Mouse (Mus musculus) E14TG2a.4 (cell line): ENCODE measurements around the gene Nt5dc3.

Source experiments
- H3K27me3 ChIP-seq: 2 replicates; pipeline ENCODE4 v1.6.1; 2014; ENCODE audit warnings: low read length, control low read depth; ENCODE audit not compliant: insufficient read depth
- H3K36me3 ChIP-seq: 2 replicates; pipeline ENCODE4 v1.6.1; 2014; ENCODE audit warnings: low read length, control low read depth; ENCODE audit not compliant: insufficient read depth
- H3K4me1 ChIP-seq: replicated peaks from 2 replicates; pipeline ENCODE4 v1.6.1; 2014; ENCODE audit warnings: low read depth, low read length, control low read depth
- H3K4me3 ChIP-seq: replicated peaks from 2 replicates; pipeline ENCODE4 v1.5.1; 2014; ENCODE audit warnings: mild to moderate bottlenecking, low read length
- H3K9me3 ChIP-seq: 2 replicates; pipeline ENCODE4 v1.6.1; 2014; ENCODE audit warnings: low read length, control low read depth
- CTCF ChIP-seq: conservative IDR thresholded peaks from 2 replicates; pipeline ENCODE4 v1.5.1; 2014; ENCODE audit warnings: low read length
- NANOG ChIP-seq: IDR thresholded peaks from 2 replicates; pipeline ENCODE4 v1.6.1; 2014; ENCODE audit warnings: borderline replicate concordance, low read length, mixed read lengths
- POU5F1 ChIP-seq: IDR thresholded peaks from 2 replicates; pipeline ENCODE4 v1.6.1; 2014; ENCODE audit warnings: low read length, borderline replicate concordance

Nt5dc3 gene

DNA sequence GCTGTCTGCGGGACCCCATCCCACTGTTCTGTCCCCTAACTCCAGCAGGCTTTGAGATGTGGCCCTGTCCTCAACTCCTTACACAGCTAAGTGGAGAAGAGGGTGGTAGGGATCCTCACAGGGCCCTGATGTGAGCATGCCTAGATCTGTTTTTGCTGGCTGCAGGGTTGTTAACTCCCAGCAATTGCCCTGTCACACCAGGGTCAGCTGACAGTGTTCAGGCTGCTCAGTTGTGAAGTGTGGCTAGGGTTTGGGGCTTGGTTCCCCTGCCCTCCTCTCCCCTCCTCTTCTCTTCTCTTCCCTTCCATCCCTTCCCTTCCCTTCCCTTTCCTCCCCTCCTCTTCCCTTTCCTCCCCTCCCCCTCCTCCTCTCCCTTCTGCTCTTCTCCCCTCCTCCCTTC lies 17.6 kb upstream of the Nt5dc3 start:
- peaks cover 25% of the 10 kb centered on the region for H3K4me1 ChIP-seq
- no peaks in the 10 kb centered on the region for H3K27me3 ChIP-seq
- no peaks in the 10 kb centered on the region for H3K36me3 ChIP-seq
- TF ChIP-seq NANOG = no peak
- no peak for TF ChIP-seq CTCF
- H3K4me3 ChIP-seq = no peak overlapping the region
- H3K9me3 ChIP-seq = peaks cover 4% of the 10 kb centered on the region; the same call in 1 of the 2 replicates

DNA sequence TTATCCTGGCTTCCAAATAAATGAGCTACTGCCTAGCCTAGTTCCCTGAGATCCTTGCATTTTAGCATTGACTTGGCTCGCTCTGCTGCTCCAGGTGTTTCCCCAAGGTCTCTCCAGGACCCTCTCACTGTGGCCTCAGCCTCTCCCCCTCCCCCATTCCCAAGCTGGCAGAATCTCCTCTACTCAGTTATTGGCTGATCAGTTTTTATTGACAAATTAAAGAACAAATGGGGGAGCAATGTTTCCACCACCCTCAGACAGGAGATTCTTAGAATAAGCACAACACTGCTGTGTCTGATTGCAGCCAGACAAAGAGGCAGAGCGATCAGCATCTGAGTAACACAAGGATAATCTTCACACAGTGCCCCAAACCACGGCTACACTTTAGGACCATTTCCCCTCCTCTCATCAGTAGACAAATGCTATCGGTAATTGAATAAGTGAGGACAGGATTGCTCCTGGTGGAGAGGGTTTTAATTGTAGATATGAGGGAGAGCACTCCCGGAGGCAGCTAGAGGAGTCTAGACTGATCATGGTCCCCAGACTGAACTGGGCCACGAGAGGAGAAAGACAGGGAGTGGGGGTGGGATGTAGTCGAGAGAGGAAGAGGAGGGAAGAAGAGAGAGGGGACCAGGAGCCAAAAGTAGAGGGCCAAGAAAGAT lies 17.0 kb upstream of the Nt5dc3 start:
- no peaks in the 10 kb centered on the region for H3K36me3 ChIP-seq
- H3K27me3 ChIP-seq = no peaks in the 10 kb centered on the region
- TF ChIP-seq NANOG (no peak), POU5F1 (no peak)
- H3K9me3 ChIP-seq = peaks cover 4% of the 10 kb centered on the region; the same call in 1 of the 2 replicates
- H3K4me1 ChIP-seq = peaks cover 25% of the 10 kb centered on the region
- no peak overlapping the region for H3K4me3 ChIP-seq

DNA sequence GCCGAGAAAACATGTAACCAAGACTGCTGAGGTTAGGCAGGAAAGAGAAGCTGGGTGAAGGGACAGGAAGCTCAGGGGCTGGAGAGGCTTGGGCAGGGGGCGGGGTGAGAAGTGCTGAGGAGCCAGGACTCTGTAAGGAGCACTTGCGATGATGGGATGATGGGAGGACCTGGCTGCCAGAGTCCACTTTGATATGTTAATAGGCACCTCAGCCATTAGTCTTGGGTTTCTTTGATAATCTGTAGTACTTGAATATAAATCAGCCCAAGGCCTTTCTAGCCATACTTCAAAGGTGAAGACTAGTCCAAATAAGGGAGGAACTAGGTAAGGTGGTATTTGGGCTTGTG lies 16.4 kb upstream of the Nt5dc3 start:
- Histone ChIP-seq H3K36me3 (no peaks in the 10 kb centered on the region), H3K9me3 (peaks cover 4% of the 10 kb centered on the region; the same call in 1 of the 2 replicates), H3K4me1 (peaks cover 25% of the 10 kb centered on the region), H3K27me3 (no peaks in the 10 kb centered on the region), H3K4me3 (no peak overlapping the region)
- TF ChIP-seq POU5F1 (no peak), NANOG (no peak), CTCF (no peak)

DNA sequence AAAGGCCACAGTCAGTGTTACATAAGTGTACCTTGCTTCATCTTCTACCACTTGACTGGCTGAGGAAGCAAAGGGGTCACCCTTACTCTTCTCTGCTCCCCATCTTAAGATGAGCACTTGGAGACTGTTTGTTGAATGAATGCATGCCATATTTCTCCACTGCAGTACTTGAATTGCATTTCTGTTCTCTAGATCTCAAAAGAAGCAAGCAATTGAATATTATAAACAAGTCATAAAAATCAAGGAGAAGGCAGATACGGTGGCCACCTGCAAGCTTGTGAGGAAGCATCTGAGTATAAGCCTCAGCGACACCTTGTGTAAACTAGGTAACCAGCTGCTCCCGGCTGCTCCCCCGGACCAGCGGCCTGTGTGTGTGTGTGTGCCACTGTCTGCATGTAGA lies 15.1 kb upstream of the Nt5dc3 start, which contains the start of gene Gm49358:
Gene Gm49358 (plus strand): TSS at position 301 of the 400 bp plus-strand sequence.
- Histone ChIP-seq H3K27me3 (no peaks in the 10 kb centered on the region), H3K36me3 (no peaks in the 10 kb centered on the region), H3K4me3 (no peak within 1 kb of the TSS), H3K9me3 (peaks cover 4% of the 10 kb centered on the region; the same call in 1 of the 2 replicates), H3K4me1 (peaks cover 25% of the 10 kb centered on the region)
- TF ChIP-seq CTCF = no peak
- TF ChIP-seq NANOG = no peak

DNA sequence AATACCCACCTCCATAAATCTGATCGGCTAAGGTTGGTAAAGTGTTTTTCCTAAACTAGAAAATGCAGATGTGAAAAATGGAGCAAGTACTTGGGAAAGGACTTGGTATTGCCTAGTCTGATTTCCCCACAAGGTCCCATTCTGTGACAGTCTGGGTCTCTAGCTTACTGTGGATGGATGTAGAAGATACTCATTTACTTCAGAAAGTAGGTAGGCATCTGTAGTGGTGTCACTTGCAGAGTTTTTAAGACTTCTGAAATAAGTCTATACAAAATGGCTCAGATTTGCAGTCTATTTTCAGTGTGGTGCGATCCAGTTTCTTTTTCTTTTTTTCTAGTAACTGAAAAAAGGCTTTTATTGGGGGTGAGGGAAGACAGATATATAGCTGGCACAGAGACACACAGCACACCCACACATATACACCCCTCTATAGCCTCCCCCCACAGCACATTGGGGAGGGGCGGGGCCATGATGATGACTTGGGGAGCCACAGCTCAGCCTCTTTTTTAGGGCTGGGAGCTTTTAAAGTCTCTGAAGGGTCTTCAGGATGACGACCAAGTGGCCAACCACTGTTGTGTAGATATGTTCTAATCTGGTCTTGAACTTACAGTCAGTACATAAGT lies 13.3 kb upstream of the Nt5dc3 start:
- Histone ChIP-seq H3K9me3 (peaks cover 4% of the 10 kb centered on the region; the same call in 1 of the 2 replicates), H3K27me3 (no peaks in the 10 kb centered on the region), H3K4me1 (peaks cover 42% of the 10 kb centered on the region), H3K4me3 (no peak overlapping the region), H3K36me3 (no peaks in the 10 kb centered on the region)
- TF ChIP-seq POU5F1 (no peak), CTCF (no peak), NANOG (no peak)

DNA sequence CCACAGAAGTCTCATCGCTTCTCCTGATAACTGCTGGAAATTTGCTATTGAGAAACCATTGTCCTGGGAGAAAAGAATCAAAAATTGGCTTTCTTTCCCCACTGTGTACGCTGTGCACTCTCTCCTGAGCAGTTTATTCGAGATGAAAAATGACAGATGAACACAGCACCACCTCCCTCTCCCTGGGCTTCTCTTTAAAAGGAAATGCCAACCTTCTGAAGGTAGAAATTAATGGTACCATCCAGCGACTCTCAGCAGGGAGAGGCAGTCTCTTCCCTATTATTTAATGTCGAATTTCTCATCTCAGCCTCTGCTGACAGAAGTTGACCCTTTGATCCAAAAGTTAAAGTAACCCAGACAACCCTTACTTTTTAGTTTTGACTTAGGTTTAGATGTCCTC lies 9.6 kb upstream of the Nt5dc3 start:
- H3K4me1 ChIP-seq = peaks cover 40% of the 10 kb centered on the region
- H3K27me3 ChIP-seq = 0 out of 2 replicates have a peak, but pooled peaks cover 2% of the 10 kb centered on the region
- 0 out of 2 replicates have a peak overlapping the region, but pooled peaks have one; percentile 26 for H3K4me3 ChIP-seq
- TF ChIP-seq POU5F1 (no peak), NANOG (no peak), CTCF (no peak)
- no peaks in the 10 kb centered on the region for H3K9me3 ChIP-seq
- H3K36me3 ChIP-seq = no peaks in the 10 kb centered on the region

DNA sequence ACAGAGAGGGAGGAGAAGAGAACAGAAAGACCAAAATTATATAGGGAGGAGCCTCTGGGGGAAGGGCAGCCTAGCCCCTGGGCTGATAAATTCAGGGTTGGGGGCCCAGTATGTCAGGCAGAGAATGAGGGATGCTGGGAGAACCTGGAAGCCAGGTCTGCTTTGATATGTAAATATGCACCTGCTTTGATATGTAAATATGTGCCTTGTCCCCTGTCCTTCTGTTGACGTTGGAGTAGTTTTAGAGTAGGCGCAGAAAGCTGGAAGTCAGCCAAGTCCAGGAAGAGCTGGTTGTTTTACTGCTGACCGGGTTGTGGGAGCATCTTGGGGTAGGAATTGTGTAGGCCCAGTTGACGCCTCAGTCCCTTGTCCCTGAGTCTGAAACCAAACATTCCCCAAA lies 9.0 kb upstream of the Nt5dc3 start:
- no peak for TF ChIP-seq CTCF
- peak; percentile 85 for TF ChIP-seq POU5F1
- peak overlapping the region; percentile 26; the same call in 1 of the 2 replicates for H3K4me3 ChIP-seq
- H3K9me3 ChIP-seq = no peaks in the 10 kb centered on the region
- H3K4me1 ChIP-seq = peaks cover 40% of the 10 kb centered on the region
- peaks cover 5% of the 10 kb centered on the region; the same call in 1 of the 2 replicates for H3K27me3 ChIP-seq
- no peaks in the 10 kb centered on the region for H3K36me3 ChIP-seq

DNA sequence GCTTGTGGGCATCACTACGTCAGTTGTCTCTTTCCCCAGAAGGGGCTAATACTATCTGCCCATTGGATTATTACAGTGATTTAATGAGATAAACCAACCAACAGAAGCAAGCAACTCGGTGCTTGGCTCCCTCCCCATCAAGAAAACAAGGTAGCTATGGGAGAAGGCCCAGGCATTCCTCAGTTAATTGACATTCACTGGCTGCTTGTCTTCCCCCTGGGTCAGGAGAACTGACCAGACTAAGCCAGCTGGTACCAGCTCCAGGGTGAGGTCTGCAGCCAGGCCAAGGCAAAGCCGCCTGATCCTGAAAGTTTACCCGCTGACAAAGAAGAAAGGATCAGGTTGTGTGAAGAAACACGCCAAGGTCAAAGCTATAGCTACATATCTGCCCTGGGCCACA lies 7.1 kb upstream of the Nt5dc3 start:
- no peak overlapping the region for H3K4me3 ChIP-seq
- no peak for TF ChIP-seq CTCF
- TF ChIP-seq NANOG = no peak
- TF ChIP-seq POU5F1 = no peak
- H3K9me3 ChIP-seq = no peaks in the 10 kb centered on the region
- peaks cover 5% of the 10 kb centered on the region; the same call in 1 of the 2 replicates for H3K27me3 ChIP-seq
- H3K36me3 ChIP-seq = no peaks in the 10 kb centered on the region
- peaks cover 40% of the 10 kb centered on the region for H3K4me1 ChIP-seq

DNA sequence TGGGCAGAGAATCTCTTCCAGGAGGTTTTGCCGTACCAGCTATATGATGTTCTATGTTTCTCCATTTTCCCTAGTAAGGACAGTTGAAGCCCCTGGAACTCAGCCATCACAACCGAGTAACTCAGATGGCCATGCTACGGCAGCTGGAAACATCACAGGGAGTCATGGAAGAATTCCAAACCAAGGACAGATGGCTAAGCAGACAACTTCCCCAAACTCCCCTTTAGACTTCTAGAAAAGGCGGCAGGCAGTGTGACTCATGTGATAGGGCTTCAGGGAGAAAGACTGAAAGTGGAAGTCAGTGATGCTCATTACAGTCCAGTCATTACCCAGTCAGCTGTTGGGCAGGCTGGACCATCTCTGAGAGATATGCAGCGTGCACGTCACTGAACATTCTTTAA lies 6.6 kb upstream of the Nt5dc3 start:
- TF ChIP-seq POU5F1 (no peak), CTCF (no peak)
- Histone ChIP-seq H3K36me3 (no peaks in the 10 kb centered on the region), H3K9me3 (no peaks in the 10 kb centered on the region), H3K4me1 (peaks cover 40% of the 10 kb centered on the region), H3K27me3 (peaks cover 7% of the 10 kb centered on the region; the same call in 1 of the 2 replicates), H3K4me3 (no peak overlapping the region)
